Mouse (Mus musculus) kidney, adult 18-20 months (tissue): ENCODE results near the gene Lsmem1.

Experiments used
- DNase-seq: peaks from one replicate; pipeline ENCODE4 v3.0.0; 2021

The Lsmem1 gene

DNA sequence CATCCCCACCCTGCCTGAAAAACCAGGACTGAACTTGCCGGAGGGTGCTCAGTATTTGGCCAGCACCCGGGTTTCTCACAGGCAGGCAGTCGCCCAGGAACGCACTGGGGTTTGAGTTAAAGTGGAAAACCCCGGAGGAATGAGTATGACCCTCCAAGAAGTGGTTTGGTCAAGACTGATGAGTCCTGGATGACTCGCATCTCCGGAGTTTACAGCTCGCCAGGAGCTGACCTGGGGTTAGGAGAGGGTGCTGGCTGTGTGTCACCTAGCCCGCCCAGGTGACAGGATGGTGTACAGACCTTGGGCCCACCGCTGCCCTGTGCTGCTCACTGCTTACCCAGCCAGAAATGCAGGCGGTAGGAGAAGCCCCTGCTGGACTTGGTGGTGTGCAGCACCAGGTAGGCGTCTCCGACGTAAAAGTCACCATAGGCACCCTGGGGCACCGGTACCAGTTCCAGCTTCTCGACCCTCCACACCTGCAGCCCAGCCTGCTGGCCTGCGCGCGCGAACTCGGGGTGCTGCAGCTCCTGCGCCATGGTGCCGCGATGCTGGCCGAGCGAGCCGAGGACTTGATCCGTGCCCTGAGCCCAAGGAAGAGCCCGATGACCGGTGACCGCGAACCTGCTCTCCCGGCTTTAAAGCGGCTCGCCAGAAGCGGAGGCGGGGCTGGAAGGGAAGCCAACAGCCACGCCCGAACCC, 65.6 kb downstream of the Lsmem1 start, which contains the start of gene Scin:
TSS of gene Scin (minus strand) at position 656 of the 699 bp plus-strand sequence.
- peak; percentile 68 for DNase-seq

DNA sequence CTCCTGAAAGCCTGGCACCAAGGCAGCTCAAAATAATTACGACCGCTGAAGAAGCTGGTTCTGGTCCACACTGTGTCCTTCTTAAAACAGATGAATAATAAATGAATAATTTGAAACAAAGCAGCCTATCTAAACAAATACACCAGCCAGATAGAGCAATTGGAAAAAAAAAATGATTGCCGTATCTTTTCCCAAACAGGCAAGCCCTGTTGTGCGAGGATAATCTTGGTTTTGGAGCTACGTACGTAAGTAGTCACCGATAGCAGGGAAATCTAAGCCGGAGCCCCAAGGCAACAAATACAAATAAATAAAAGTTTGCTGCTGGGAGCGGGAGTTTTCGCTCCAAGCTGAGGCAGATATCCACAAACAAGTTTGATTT, 66.1 kb downstream of the Lsmem1 start:
- no peak for DNase-seq
